Mouse (Mus musculus) MEL (cell line): ENCODE results near the gene Brat1. TPM values are rescaled to one million over a fixed set of nuclear protein-coding genes. Genes with fewer than 3 reads are reported as not detected.

Experiments
- DNase-seq: peaks from one replicate; pipeline ENCODE4 v3.0.0; 2011; ENCODE audit warnings: low read depth, low spot score
- H3K27ac ChIP-seq: 2 replicates; pipeline ENCODE4 v1.5.1; 2012; ENCODE audit warnings: low read depth, mild to moderate bottlenecking, control low read depth, low read length, moderate library complexity; ENCODE audit not compliant: control insufficient read depth
- H3K27me3 ChIP-seq, 2 experiments: fragments of 150-350 bp in 1 of 2; sonication (generic) in 1 of 2; 2 replicates each; pipeline ENCODE4 v1.6.1; 2012; ENCODE audit warnings: low read length in 2 of 2, mild to moderate bottlenecking in 2 of 2, improper control_type of control experiment in 1 of 2, moderate library complexity in 1 of 2; ENCODE audit not compliant: insufficient read depth in 2 of 2, control insufficient read depth in 1 of 2
- H3K36me3 ChIP-seq, 2 experiments: 2 replicates each; pipeline ENCODE4 v1.6.1; 2012 to 2014; ENCODE audit warnings: low read length in 2 of 2, improper control_type of control experiment in 1 of 2, inconsistent platforms in 1 of 2, mild to moderate bottlenecking in 1 of 2; ENCODE audit not compliant: insufficient read depth in 2 of 2, control insufficient read depth in 1 of 2
- H3K4me1 ChIP-seq, 2 experiments: fragments of 150-350 bp in 1 of 2; sonication (generic) in 1 of 2; 2 replicates each; pipeline ENCODE4 v1.6.1; 2012; ENCODE audit warnings: low read length in 2 of 2, improper control_type of control experiment in 1 of 2, mild to moderate bottlenecking in 1 of 2; ENCODE audit not compliant: insufficient read depth in 2 of 2, control insufficient read depth in 1 of 2
- H3K4me3 ChIP-seq, 2 experiments: fragments of 150-350 bp in 1 of 2; sonication (generic) in 1 of 2; 2 replicates each; pipeline ENCODE4 v1.5.1; 2012; ENCODE audit warnings: low read depth in 2 of 2, low read length in 2 of 2, mild to moderate bottlenecking in 2 of 2, moderate library complexity in 2 of 2, control low read depth in 1 of 2, improper control_type of control experiment in 1 of 2; ENCODE audit not compliant: control insufficient read depth in 1 of 2, insufficient read depth in 1 of 2
- H3K79me2 ChIP-seq: 2 replicates; pipeline ENCODE4 v1.6.1; 2012; ENCODE audit warnings: mild to moderate bottlenecking, low read length, moderate library complexity; ENCODE audit not compliant: control insufficient read depth, poor library complexity, insufficient read depth
- H3K9ac ChIP-seq: 2 replicates; pipeline ENCODE4 v1.6.1; 2012; ENCODE audit warnings: low read depth, mild to moderate bottlenecking, control low read depth, low read length, moderate library complexity; ENCODE audit not compliant: control insufficient read depth, poor library complexity, severe bottlenecking
- H3K9me3 ChIP-seq: fragments of 150-350 bp; sonication (generic); replicated peaks from 2 replicates; pipeline ENCODE4 v1.6.1; 2012; ENCODE audit warnings: mild to moderate bottlenecking, low read length, improper control_type of control experiment, moderate library complexity; ENCODE audit not compliant: insufficient read depth
- BHLHE40 ChIP-seq: IDR thresholded peaks from 2 replicates; pipeline ENCODE4 v1.6.1; 2012; ENCODE audit warnings: low read depth, mild to moderate bottlenecking, inconsistent platforms, low read length, improper control_type of control experiment, borderline replicate concordance
- CHD2 ChIP-seq: IDR thresholded peaks from 2 replicates; pipeline ENCODE4 v1.6.1; 2011; ENCODE audit warnings: low read length, improper control_type of control experiment
- CTCF ChIP-seq, 3 experiments: IDR thresholded peaks in 2 of 3; conservative IDR thresholded peaks in 1 of 3; 2 replicates each; pipeline ENCODE4 v1.5.1; 2011 to 2012; ENCODE audit warnings: low read length in 3 of 3, low read depth in 2 of 3, mild to moderate bottlenecking in 2 of 3, improper control_type of control experiment in 1 of 3, inconsistent platforms in 1 of 3, mixed read lengths in 1 of 3, moderate library complexity in 1 of 3; ENCODE audit not compliant: control insufficient read depth in 1 of 3, insufficient read depth in 1 of 3, poor library complexity in 1 of 3, severe bottlenecking in 1 of 3
- E2F4 ChIP-seq: IDR thresholded peaks from 2 replicates; pipeline ENCODE4 v1.6.1; 2011; ENCODE audit warnings: low read depth, low read length, improper control_type of control experiment, borderline replicate concordance
- EP300 ChIP-seq, 2 experiments: IDR thresholded peaks; 2 replicates each; pipeline ENCODE4 v1.6.1; 2011; ENCODE audit warnings: improper control_type of control experiment in 2 of 2, low read length in 2 of 2, low read depth in 1 of 2, mild to moderate bottlenecking in 1 of 2
- ETS1 ChIP-seq: IDR thresholded peaks from 2 replicates; pipeline ENCODE4 v1.6.1; 2012; ENCODE audit warnings: low read depth, mild to moderate bottlenecking, inconsistent platforms, low read length, improper control_type of control experiment, moderate library complexity
- HCFC1 ChIP-seq: IDR thresholded peaks from 2 replicates; pipeline ENCODE4 v1.6.1; 2012; ENCODE audit warnings: low read depth, mild to moderate bottlenecking, inconsistent platforms, low read length, improper control_type of control experiment, moderate library complexity
- JUND ChIP-seq: IDR thresholded peaks from 2 replicates; pipeline ENCODE4 v1.6.1; 2011; ENCODE audit warnings: low read depth, mild to moderate bottlenecking, improper control_type of control experiment, low read length
- MAFK ChIP-seq: IDR thresholded peaks from 2 replicates; pipeline ENCODE4 v1.6.1; 2011; ENCODE audit warnings: low read depth, mild to moderate bottlenecking, low read length, improper control_type of control experiment, borderline replicate concordance
- MAX ChIP-seq: IDR thresholded peaks from 2 replicates; pipeline ENCODE4 v1.6.1; 2011; ENCODE audit warnings: low read length, improper control_type of control experiment
- MEF2A ChIP-seq: IDR thresholded peaks from 2 replicates; pipeline ENCODE4 v1.6.1; 2014; ENCODE audit warnings: low read depth, mild to moderate bottlenecking, inconsistent platforms, low read length, improper control_type of control experiment; ENCODE audit not compliant: poor library complexity, insufficient replicate concordance, severe bottlenecking; ENCODE audit errors: extremely low read depth
- MXI1 ChIP-seq: IDR thresholded peaks from 2 replicates; pipeline ENCODE4 v1.6.1; 2011; ENCODE audit warnings: mild to moderate bottlenecking, low read depth, low read length, improper control_type of control experiment
- MYB ChIP-seq: IDR thresholded peaks from 2 replicates; pipeline ENCODE4 v1.6.1; 2011; ENCODE audit warnings: mild to moderate bottlenecking, low read depth, low read length, improper control_type of control experiment
- MYC ChIP-seq: IDR thresholded peaks from 2 replicates; pipeline ENCODE4 v1.6.1; 2011; ENCODE audit warnings: low read depth, mild to moderate bottlenecking, low read length, improper control_type of control experiment, moderate library complexity
- NELFE ChIP-seq: IDR thresholded peaks from 2 replicates; pipeline ENCODE4 v1.6.1; 2011; ENCODE audit warnings: low read depth, low read length, improper control_type of control experiment
- POLR2AphosphoS2 ChIP-seq: IDR thresholded peaks from 2 replicates; pipeline ENCODE4 v1.6.1; 2011; ENCODE audit warnings: low read length, improper control_type of control experiment
- TAL1 ChIP-seq: IDR thresholded peaks from 2 replicates; pipeline ENCODE4 v1.6.1; 2012; ENCODE audit warnings: mild to moderate bottlenecking, inconsistent platforms, low read length, moderate library complexity, mixed read lengths
- TCF12 ChIP-seq: IDR thresholded peaks from 2 replicates; pipeline ENCODE4 v1.6.1; 2014; ENCODE audit warnings: low read depth, mild to moderate bottlenecking, inconsistent platforms, low read length, improper control_type of control experiment, moderate library complexity
- UBTF ChIP-seq: IDR thresholded peaks from 2 replicates; pipeline ENCODE4 v1.6.1; 2012; ENCODE audit warnings: low read depth, mild to moderate bottlenecking, inconsistent platforms, low read length, improper control_type of control experiment, moderate library complexity, borderline replicate concordance; ENCODE audit not compliant: insufficient read depth
- ZNF384 ChIP-seq: IDR thresholded peaks from 2 replicates; pipeline ENCODE4 v1.6.1; 2012; ENCODE audit warnings: low read depth, mild to moderate bottlenecking, inconsistent platforms, low read length, improper control_type of control experiment
- polyA plus RNA-seq, 2 experiments: library from polyadenylated mRNA; stranded (reverse) in 1 of 2; unstranded in 1 of 2; fragments of >175 nt in 1 of 2; fragments of >200 nt in 1 of 2; gene quantifications; 2 replicates each; pipeline versions ENCODE4 v1.2.1 to v1.2.4; 2012; ENCODE audit warnings: low replicate concordance in 2 of 2, low read depth in 1 of 2; ENCODE audit not compliant: insufficient read length in 2 of 2, insufficient read depth in 1 of 2, missing spikeins in 1 of 2
- total RNA-seq: library from RNA; depleted of rRNA; stranded (reverse); fragments of 300-350 nt; gene quantifications from 2 replicates; pipeline ENCODE4 v1.2.3, GENCODE M21; 2012

Gene Brat1
- total and polyA plus RNA-seq, 3 experiments: 13.7 to 14.2 TPM; not detected in 1

DNA sequence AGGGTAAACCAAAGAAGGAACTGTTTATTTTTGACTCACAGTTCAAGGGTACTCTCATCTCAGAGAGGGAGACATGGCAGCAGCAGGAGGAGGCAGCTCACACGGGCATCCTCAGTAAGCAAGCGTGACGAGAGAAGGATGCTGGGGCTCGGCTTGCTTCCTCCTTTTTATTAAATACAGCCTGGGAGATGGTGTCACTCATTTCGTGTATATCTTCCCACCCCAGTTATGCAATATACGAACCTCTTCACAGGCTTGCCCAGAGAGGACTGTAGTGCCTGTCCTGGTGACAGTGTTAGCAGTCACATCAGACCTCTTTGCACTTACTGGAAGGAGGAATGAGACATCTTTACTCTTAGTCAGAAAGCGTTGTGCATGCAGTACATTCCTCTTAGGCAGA lies 16.0 kb downstream of the Brat1 start:
- H3K36me3 ChIP-seq: peaks cover 0 to 3% of the 10 kb centered on the region in 2 experiments; a peak in 3 of 4 replicates
- no peaks in the 10 kb centered on the region for H3K27me3 ChIP-seq
- H3K4me1 ChIP-seq: peaks cover 3 to 7% of the 10 kb centered on the region in 2 experiments
- no peaks in the 10 kb centered on the region for H3K9me3 ChIP-seq
- TF ChIP-seq TCF12: no peak
- TF ChIP-seq MAFK: no peak
- no peak for TF ChIP-seq EP300 (IDR thresholded peaks at IDR 0.05; ENCODE audit: low read depth in 1 of 2, low read length in 2 of 2)
- no peak for TF ChIP-seq POLR2AphosphoS2
- TF ChIP-seq JUND: no peak
- no peak for TF ChIP-seq MEF2A
- no peak for TF ChIP-seq E2F4
- TF ChIP-seq, all 39 proteins: peak for 0
- no peaks in the 10 kb centered on the region for H3K79me2 ChIP-seq
- no peak overlapping the region for H3K27ac ChIP-seq
- no peak overlapping the region for H3K4me3 ChIP-seq
- no peak overlapping the region for H3K9ac ChIP-seq
- no peak for DNase-seq

DNA sequence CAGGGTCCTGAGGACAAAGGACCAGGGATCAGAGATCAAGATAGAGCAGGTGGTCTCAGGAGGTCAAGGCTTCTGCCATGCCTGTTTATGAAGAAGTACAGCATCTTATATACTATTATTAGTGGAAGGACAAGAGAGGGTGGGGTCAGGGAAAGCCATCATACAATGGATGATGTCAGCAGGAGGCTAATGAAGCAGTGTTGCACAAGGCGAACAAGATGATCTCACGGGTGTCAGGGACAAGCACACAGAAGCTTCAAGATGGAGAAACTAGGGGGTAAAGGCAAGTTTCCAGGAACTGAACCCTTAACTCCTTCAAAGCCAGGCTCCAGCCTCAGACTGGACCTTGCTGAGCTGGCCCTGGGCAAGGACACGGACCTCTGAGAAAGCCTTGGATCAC lies 17.3 kb downstream of the Brat1 start:
- no peaks in the 10 kb centered on the region for H3K79me2 ChIP-seq
- no peak overlapping the region for H3K4me3 ChIP-seq
- TF ChIP-seq MAX (no peak), CHD2 (no peak), TAL1 (no peak), UBTF (no peak), ETS1 (no peak), MYC (no peak), NELFE (no peak), MXI1 (no peak), MYB (no peak), ZNF384 (no peak), HCFC1 (no peak), JUND (no peak), TCF12 (no peak), CTCF (IDR thresholded peaks at IDR 0.05 in 2 of 3, conservative IDR thresholded peaks at IDR 0.05 in 1 of 3; ENCODE audit: control insufficient read depth in 1 of 3, insufficient read depth in 1 of 3, low read depth in 2 of 3, low read length in 3 of 3, poor library complexity in 1 of 3, severe bottlenecking in 1 of 3) (no peak), BHLHE40 (no peak)
- TF ChIP-seq, all 39 proteins: peak for 0

More for the DNA sequence above, 17.3 kb downstream of the Brat1 start:
- no peaks in the 10 kb centered on the region for H3K27me3 ChIP-seq
- peaks cover 0 to 14% of the 10 kb centered on the region in 2 experiments; a peak in 2 of 4 replicates for H3K36me3 ChIP-seq
- no peaks in the 10 kb centered on the region for H3K9me3 ChIP-seq
- no peak for DNase-seq
- H3K27ac ChIP-seq: no peak overlapping the region
- H3K9ac ChIP-seq: no peak overlapping the region
- peaks cover 13 to 20% of the 10 kb centered on the region in 2 experiments for H3K4me1 ChIP-seq
